Mouse (Mus musculus): ENCODE measurements around the gene Plxdc2.

DNA sequence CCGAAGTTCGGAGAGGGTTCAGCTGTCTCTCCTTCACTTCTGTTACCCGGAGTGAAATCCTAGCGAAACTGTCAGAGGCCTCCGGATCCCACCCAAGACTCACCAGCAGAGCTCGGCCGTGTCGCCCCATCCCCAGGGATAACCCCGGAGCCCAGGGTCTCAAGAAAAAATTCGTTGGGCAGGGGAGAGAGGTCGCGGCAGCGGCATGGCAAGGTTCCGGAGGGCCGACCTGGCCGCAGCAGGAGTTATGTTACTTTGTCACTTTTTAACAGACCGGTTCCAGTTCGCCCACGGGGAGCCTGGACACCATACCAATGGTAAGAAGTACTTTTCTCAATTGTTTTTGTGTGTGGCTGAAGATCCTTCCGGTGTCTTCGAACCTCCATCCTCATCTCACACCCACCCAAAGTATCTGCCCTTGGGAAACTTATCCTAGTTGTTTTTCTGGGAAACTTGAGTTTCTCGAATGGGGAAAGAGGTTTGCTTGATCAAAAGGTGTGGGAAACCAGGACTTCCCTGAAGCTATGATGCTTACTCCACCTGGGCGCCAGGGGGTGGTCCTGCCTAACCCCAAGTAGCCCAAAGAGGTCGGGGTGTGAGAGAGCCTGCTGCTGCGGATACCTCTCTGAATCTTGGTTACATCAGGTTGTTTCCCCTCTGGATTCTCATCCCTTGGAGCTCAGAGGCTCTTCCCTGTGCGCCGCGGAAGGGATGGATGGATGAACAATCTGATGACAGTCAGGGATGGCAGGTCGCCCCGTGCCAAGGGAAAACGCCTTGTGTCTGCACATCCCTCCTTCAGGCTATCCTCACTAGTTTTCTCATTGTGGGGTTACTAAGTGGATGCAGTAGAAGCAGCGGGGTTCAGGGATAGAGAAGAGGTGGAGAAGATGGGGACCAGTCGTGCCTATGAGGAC lies 1.1 kb downstream of the Plxdc2 start:
- TF ChIP-seq CTCF (IDR thresholded peaks at IDR 0.05; ENCODE audit: low read depth, low read length) (no peak), POLR2A (IDR thresholded peaks at IDR 0.05; ENCODE audit: extremely low read depth, insufficient read depth, low read length) (no peak)

All from liver, adult 2 months (tissue).